Mouse (Mus musculus) CD4-positive, CD25-positive, alpha-beta regulatory T cell, adult 2 months (primary cell): ENCODE measurements around the gene Pdzd3.

Source experiments
- DNase-seq: peaks from one replicate; pipeline ENCODE4 v3.0.0-alpha.2; 2012; ENCODE audit warnings: low read depth, low spot score

Gene Pdzd3

DNA sequence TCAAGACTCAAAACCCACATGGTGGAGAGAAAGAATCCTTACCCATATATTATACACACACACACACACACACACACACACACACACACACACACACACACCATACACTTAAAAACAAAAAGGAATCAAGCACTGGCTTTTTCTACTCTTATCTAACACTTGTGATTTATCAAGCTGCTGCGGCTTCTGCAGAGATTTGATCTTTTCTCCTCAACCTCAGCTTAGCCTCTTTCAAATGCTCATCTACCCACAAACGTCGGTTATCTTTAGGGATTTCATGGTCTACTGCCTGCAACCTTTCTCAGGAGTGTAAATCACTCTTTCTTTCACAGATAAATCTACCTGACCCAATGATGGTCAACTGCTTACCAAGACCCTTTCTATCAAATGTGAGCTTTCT, 50.8 kb downstream of the Pdzd3 start:
- DNase-seq = no peak

DNA sequence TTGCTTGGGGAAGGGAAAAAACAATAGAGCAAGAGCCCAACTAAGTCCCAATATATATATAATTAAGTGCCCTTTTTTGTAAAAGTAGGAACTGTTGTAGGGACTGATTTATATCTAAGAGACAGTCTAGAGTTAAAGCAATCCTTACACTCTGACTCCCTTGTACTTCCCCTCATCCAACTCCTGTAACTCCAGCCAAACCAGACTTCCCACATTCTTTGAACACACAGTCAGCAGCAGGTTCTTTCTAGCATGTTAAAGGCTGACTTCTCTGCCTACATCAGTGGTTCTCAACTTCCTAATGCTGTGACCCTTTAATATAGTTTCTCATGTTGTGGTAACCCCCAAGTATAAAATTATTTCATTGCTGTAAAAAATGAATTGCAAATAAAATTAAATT, 51.7 kb downstream of the Pdzd3 start:
- no peak for DNase-seq

DNA sequence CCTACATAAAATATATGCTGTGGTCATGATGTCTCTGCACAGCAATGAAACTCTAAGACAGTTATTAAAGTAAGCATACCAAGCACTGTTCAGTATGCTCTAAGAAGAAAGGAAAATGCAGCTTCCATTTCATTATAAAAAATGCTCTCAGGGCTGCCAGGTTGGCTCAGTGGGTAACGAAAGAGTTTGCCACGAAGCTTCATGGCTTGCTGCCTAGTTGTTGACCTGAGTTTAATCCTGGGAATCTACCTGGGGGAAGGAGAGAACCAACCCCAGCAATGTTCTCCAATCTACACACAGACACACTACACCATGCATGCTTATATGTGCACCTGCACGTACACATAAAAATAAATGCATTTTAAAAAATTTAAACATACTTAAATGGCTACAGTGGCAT, 52.1 kb downstream of the Pdzd3 start:
- no peak for DNase-seq
